Mouse (Mus musculus): ENCODE measurements around the gene Idh2.

GRCm38 (mm10) chr7:80135173-80135532 lies 20.0 kb upstream of the Idh2 start:
- TF ChIP-seq MAFK (IDR thresholded peaks at IDR 0.05; ENCODE audit: insufficient read depth, low read depth, low read length) (no peak), ZC3H11A (IDR thresholded peaks at IDR 0.05; ENCODE audit: borderline replicate concordance, low read depth, low read length) (no peak), ZNF384 (IDR thresholded peaks at IDR 0.05; ENCODE audit: low read depth, low read length) (no peak), HCFC1 (IDR thresholded peaks at IDR 0.05; ENCODE audit: borderline replicate concordance, insufficient read depth, low read length) (no peak)
